Mouse (Mus musculus) lung, adult 2 months (tissue): ENCODE measurements around the gene Tcf19.

Experiments used
- CTCF ChIP-seq: fragments of 200-500 bp; IDR thresholded peaks from 2 replicates; pipeline ENCODE4 v1.5.1; 2011; ENCODE audit warnings: mild to moderate bottlenecking, low read length, control low read depth; ENCODE audit not compliant: insufficient read depth
- POLR2A ChIP-seq: fragments of 200-500 bp; IDR thresholded peaks from 2 replicates; pipeline ENCODE4 v1.6.1; 2011; ENCODE audit warnings: low read depth, mild to moderate bottlenecking, control low read depth, low read length, borderline replicate concordance; ENCODE audit errors: extremely low read depth

- no peak for TF ChIP-seq CTCF
- no peak for TF ChIP-seq POLR2A
Measured at GRCm38 (mm10) chr17:35515911-35516640, 548 bp downstream of the Tcf19 start.
